Mouse (Mus musculus) cerebellum, adult 9-10 months (tissue): ENCODE measurements around the gene Lyrm9.

Experiments used
- DNase-seq: peaks from one replicate; pipeline ENCODE4 v3.0.0; 2022

The Lyrm9 gene

GRCm38 (mm10) chr11:78826442-78827013 lies at the start of gene Lyrm9:
Lyrm9 (plus strand) TSS chr11:78826584.
- peak; percentile 96 for DNase-seq

GRCm38 (mm10) chr11:78777851-78778680 lies 48.3 kb upstream of the Lyrm9 start:
- DNase-seq, result no peak

- no peak for DNase-seq
Measured at GRCm38 (mm10) chr11:78780002-78780401, 46.4 kb upstream of the Lyrm9 start.

- DNase-seq, result no peak
Measured at GRCm38 (mm10) chr11:78780571-78780970, 45.8 kb upstream of the Lyrm9 start.

GRCm38 (mm10) chr11:78782326-78782725 lies 44.1 kb upstream of the Lyrm9 start:
- DNase-seq, result no peak

GRCm38 (mm10) chr11:78782791-78783347 lies 43.5 kb upstream of the Lyrm9 start:
- DNase-seq, result no peak

- no peak for DNase-seq
Measured at GRCm38 (mm10) chr11:78786013-78786431, 40.4 kb upstream of the Lyrm9 start.

- DNase-seq, result no peak
Measured at GRCm38 (mm10) chr11:78789370-78790060, 36.9 kb upstream of the Lyrm9 start.

GRCm38 (mm10) chr11:78791582-78791981 lies 34.8 kb upstream of the Lyrm9 start:
- peak; percentile 8 for DNase-seq

- DNase-seq, result no peak
Measured at GRCm38 (mm10) chr11:78792055-78792454, 34.3 kb upstream of the Lyrm9 start.

- DNase-seq, result no peak
Measured at GRCm38 (mm10) chr11:78792465-78792864, 33.9 kb upstream of the Lyrm9 start.

- no peak for DNase-seq
Measured at GRCm38 (mm10) chr11:78793116-78793515, 33.3 kb upstream of the Lyrm9 start.

GRCm38 (mm10) chr11:78796072-78796729 lies 30.2 kb upstream of the Lyrm9 start:
- DNase-seq, result no peak

GRCm38 (mm10) chr11:78801094-78801493 lies 25.3 kb upstream of the Lyrm9 start:
- DNase-seq, result no peak

GRCm38 (mm10) chr11:78803587-78804316 lies 22.6 kb upstream of the Lyrm9 start:
- DNase-seq, result peak; percentile 28

- no peak for DNase-seq
Measured at GRCm38 (mm10) chr11:78804551-78804950, 21.8 kb upstream of the Lyrm9 start.

- no peak for DNase-seq
Measured at GRCm38 (mm10) chr11:78805198-78805597, 21.2 kb upstream of the Lyrm9 start.

GRCm38 (mm10) chr11:78805691-78806137 lies 20.7 kb upstream of the Lyrm9 start:
- DNase-seq, result no peak

- no peak for DNase-seq
Measured at GRCm38 (mm10) chr11:78807341-78808108, 18.9 kb upstream of the Lyrm9 start.

GRCm38 (mm10) chr11:78809398-78809797 lies 17.0 kb upstream of the Lyrm9 start:
- no peak for DNase-seq

- no peak for DNase-seq
Measured at GRCm38 (mm10) chr11:78814461-78814941, 11.9 kb upstream of the Lyrm9 start.
